Comparison of ENCODE assay signal across 20 mouse cellular contexts in genomic region chr9:96345750-96346149, GRCm38 (mm10). TPM values are rescaled to one million over a fixed set of nuclear protein-coding genes. Genes with fewer than 3 reads are reported as not detected.
DNase-seq lines count a peak whose midpoint lies in the region; ATAC-seq and TF ChIP-seq lines count a peak whose summit lies in the region.
"Had no signal": no experiment of that assay in that cellular context is flagged by ENCODE, and none has a peak within 500 bp of the region (broad histone marks: within the 10 kb centered on the region; RNA-seq: fewer than 3 reads in every experiment).

No protein-coding gene starts in this region.

- peaks cover 1% of the 10 kb centered on the region; the same call in 1 of the 2 replicates for H3K79me2 ChIP-seq in heart, adult 2 months (replicated peaks; ENCODE audit: control insufficient read depth, insufficient read depth, low read length)

- intact Hi-C loops in heart, adult 2 months (cut with DNase I), result no loop called here

- peak; percentile 21 for DNase-seq in heart, adult 11 months
- no peak for DNase-seq in heart, adult 2 months
- peak; percentile 98 for DNase-seq in fat pad, adult 2 months (ENCODE audit: extremely low read depth, low read depth, low spot score)
- DNase-seq in gonadal fat pad, adult 2 months (ENCODE audit: low read depth), result peak; percentile 86
- no peak for DNase-seq in kidney, adult 18-20 months
- DNase-seq: adrenal gland, adult 2 months; adrenal gland, adult 8-10 months; adrenal gland, postnatal 10 days; adrenal gland, postnatal 14 days; adrenal gland, postnatal 25 days; adrenal gland, postnatal 36 days; B cell, adult 2 months; cerebellum, adult 11 months; cerebellum, adult 11-12 months; cerebellum, adult 18-20 months had no signal

- H3K36me3 ChIP-seq in heart, adult 2 months (ENCODE audit: control insufficient read depth, insufficient read depth, low read length), result peaks cover 12% of the 10 kb centered on the region

- H3K9ac ChIP-seq in heart, adult 2 months (ENCODE audit: low read depth, low read length), result no peak overlapping the region

- TF ChIP-seq EP300 in heart, adult 2 months (IDR thresholded peaks at IDR 0.05; ENCODE audit: insufficient read depth, low read depth, low read length), result no peak

- H3K4me1 ChIP-seq in heart, adult 2 months (ENCODE audit: control insufficient read depth, insufficient read depth, low read length), result peaks cover 2% of the 10 kb centered on the region

- no peak for TF ChIP-seq CTCF in heart, adult 2 months (IDR thresholded peaks at IDR 0.05)

- no peaks in the 10 kb centered on the region for H3K27me3 ChIP-seq in heart, adult 2 months (ENCODE audit: control insufficient read depth, insufficient read depth, low read length)
- H3K27me3 ChIP-seq: CH12.LX, Patski had no signal

- TF ChIP-seq POLR2A in heart, adult 2 months (IDR thresholded peaks at IDR 0.05; ENCODE audit: insufficient read depth, low read depth, low read length), result no peak

- H3K27ac ChIP-seq in heart, adult 2 months, result no peak overlapping the region

- ATAC-seq in granulocyte monocyte progenitor cell, adult 5-6 weeks (replicated peaks; ENCODE audit: poor library complexity, severe bottlenecking), result no peak
- ATAC-seq: activated CD4-positive, CD25-positive, alpha-beta regulatory T cell, adult 4 months; CD4-positive, CD25-positive, alpha-beta regulatory T cell, adult 4 months; Patski had no signal

- H3K4me3 ChIP-seq in heart, adult 2 months, result no peak overlapping the region

- 97% methylated on average over 3 of the region's 3 CpGs for WGBS in heart, adult 2 months

RNA-seq across cellular contexts. Expression of gene Atp1b3, which starts 18.5 kb away (rescaled TPM):
- total RNA-seq in heart, adult 2 months (2021), result 10 to 100 TPM; 55.5 to 56.9 TPM
- polyA plus RNA-seq in heart, adult 2 months (2012; rRNA removed), result 36.5 and 42.8 TPM in 2 replicates
- 61.9 and 90.7 TPM in 2 replicates for polyA plus RNA-seq in gonadal fat pad, adult 2 months (2012; rRNA removed)
- 124 and 164 TPM in 2 replicates for total RNA-seq in granulocyte monocyte progenitor cell, adult 5-6 weeks (2014; fragmentation: Nextera tagmentation)
- total RNA-seq in granulocyte monocyte progenitor cell, adult 5-6 weeks (2017), result 125 and 147 TPM in 2 replicates

Comparison
In these comparisons a context has a peak if more than half of its experiments do, and no peak if none do; other contexts are left out.
1. DNase-seq: peak in heart, adult 11 months (single experiment), fat pad, adult 2 months (single experiment) and gonadal fat pad, adult 2 months (single experiment); none in heart, adult 2 months (0 of 2) and kidney, adult 18-20 months (single experiment).